Mouse (Mus musculus) right cerebral cortex, postnatal 4 days (tissue): ENCODE data around the gene Lpar2.

ENCODE experiments used
- DNase-seq: peaks from one replicate; pipeline ENCODE4 v3.0.0-alpha.2; 2022

Lpar2 gene

DNA sequence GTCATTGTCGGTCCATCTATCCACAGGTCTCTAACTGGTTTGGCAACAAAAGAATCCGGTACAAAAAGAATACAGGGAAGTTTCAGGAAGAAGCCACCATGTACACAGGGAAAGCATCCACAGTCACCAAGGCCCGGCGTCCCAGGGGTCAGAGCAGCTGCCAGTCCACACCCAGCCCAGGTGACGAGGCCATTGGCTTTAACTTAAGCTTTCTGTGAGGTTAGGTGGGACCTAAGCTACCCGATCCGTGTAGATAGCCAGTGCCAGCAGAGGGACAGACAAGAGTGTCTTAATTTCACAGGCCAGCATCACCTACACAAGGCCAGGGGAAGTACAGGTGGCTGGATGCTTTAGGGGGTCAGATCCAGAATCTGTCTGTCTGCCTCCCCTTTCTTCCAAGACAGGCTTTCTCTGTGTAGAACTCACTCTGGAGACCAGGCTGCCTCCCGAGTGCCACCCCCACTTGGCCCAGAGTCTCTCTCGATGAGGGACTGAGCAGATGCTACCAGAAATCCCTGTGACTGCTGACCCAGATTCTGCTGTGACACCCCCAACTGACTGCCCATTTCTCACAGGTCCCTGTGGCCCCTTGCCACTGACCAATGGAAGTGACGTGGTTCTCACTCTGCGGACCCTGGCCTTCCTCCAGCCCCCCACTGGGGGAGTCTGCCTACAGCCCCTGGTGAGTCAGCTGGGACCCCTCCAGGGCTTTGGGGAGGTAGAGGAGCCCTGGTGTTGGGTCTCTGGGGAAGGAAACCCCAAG lies 48.0 kb downstream of the Lpar2 start:
- DNase-seq = no peak

DNA sequence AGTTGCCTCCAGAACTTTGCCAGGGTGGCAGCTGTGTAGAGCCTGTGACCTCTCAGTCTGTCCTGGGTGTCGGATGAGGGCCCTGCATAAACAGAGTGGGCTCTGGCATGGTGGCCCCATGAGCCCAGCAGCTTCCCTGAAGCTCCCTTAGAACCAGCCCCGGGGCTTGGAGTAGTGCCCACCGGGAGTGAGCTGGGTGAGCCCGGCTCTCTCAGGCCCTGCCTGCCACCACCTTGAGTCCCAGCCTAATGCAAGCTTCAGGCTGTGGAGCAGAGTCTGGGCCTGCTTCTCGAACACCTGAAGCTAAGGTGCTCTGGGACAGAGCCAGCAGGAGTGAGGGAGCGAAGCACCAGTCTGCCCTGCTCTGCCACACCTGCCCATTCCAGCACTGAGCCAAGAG lies 48.7 kb downstream of the Lpar2 start:
- DNase-seq = no peak

DNA sequence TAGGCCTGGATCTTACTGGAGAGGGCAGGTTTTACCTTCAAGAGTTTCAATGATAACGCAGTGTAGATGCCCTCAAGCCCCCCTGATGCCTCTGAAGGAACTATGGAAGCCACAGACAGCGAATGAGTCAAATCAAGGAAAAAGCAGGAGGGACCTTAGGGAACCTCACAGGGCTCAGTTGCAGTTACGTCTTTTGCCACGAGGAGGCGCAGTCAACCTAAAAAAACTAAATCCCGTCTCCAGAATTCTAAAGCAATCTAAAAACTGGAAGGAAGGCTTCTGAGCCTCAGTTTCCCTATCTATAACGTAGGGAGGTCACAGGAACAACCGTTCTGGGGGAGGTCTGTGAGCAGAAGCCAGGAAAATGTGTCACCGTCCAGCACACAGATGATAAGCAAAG lies 51.9 kb downstream of the Lpar2 start:
- DNase-seq = peak; percentile 78

DNA sequence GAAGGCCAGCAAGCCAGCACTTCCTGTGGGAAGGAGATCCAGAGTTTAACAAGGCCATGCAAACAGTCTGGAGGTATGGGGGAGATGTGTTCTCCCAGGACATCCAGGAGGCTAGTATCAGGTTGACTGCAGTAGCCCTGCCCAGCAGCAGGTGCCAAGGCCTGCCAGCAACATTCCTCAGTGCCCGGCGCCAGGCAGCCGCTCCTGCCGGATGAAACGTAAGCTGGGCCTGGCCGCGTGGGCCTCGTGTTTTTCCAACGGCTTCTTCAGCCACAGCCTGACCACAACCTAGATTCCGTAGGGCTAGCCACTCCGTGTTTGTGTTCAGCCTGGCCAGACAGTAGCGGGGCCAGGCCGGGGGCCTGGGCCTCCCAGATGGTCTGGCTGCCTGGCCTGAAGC lies 52.4 kb downstream of the Lpar2 start:
- DNase-seq = no peak

DNA sequence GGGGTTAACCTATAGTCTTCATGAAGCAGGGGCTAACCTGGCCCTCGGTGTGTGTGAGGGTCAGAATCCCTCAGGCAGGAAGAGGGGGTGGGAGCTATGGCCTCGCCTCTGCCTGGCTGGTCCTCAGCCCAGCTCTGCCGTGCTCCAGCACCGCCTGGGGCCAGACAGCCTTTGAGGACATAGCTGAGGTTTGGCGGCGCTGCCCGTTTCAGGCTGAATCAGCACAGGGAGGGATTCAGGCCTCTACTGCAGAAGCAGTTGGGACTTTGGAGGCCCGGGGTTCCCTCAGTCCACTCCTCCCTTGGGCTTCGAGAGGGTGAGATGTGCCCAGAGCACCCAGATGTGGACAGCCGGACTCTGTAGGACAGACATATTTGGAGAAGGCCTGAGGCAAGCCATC lies 53.9 kb downstream of the Lpar2 start:
- DNase-seq = no peak

DNA sequence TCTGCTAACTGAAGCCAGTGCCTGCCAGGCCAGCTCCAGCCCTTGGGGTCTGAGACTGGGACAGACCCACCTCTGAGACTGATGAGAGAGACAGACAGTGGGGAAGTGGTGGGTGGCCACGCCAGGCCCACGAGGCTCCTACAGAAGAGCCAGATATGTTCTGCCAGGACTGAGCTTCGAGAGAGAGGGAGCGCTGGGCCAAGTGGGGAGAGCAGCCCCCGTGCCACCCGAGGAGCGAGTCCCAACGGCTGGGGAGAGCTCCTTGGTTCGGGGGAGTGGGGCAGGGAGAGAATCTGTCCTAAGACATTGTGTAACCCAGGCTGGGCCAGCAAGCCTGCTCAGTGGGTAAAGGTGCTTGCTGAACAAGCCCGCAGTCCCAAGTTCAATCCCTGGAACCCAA lies 54.7 kb downstream of the Lpar2 start:
- DNase-seq = no peak

DNA sequence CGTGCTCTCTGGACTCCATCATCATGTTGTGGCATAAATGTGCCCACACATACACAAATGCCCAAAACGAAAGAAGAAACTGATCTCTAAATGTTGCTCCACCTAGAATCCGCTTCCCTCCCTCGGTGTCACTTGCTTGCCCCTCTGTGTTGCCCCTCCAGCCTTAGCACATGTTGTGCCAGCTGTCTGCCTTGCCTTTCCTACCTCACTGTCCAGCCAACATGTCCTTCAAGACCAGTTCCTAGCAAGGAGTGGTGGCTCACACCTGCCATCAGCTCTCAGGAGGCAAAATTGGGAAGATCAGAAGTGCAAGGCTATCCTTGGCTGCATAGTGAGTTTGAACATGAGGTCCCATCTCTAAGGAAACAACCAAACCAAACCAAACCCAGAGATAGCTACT lies 55.2 kb downstream of the Lpar2 start:
- DNase-seq = no peak

DNA sequence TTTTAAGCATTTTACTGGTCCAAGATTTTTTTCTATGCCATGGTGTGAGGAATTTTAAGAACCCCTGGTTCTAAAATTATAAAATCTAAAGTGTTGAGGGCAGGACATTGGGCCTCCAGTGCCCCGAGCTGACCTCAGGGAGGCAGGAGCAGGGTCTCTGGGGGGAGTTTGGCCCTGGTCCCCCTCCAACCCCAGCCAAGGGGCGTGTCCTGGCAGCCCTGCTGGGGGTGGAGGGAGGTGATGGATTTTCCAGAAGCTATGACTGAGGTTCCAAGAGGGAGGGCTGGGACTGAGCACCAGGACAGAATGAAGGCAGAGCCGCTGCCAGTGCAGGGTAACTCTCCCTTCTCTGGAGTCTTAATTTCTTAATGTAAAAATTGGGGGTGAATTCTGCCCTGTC lies 55.8 kb downstream of the Lpar2 start:
- no peak for DNase-seq

DNA sequence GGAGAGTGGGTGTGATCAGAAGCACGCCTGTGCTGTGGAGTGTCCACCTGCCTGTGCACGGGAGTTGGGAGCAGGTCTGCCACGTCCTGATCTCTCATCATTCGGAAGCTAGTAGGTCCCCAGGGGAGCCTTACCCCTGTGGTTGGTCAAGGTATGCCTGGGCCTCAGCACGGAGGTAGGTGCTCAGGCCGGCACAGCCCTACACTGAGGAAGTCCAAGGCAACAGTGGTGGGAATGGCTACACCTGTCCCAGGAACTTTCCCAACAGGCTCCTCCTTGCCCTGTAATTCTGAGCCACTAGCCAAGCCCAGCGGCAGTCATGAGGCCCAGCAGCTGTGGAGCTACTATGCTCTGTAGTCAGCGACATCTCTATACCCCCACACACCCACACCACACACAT lies 57.4 kb downstream of the Lpar2 start:
- no peak for DNase-seq
